ENCODE assay signal across 14 mouse cellular contexts in the genomic region with DNA sequence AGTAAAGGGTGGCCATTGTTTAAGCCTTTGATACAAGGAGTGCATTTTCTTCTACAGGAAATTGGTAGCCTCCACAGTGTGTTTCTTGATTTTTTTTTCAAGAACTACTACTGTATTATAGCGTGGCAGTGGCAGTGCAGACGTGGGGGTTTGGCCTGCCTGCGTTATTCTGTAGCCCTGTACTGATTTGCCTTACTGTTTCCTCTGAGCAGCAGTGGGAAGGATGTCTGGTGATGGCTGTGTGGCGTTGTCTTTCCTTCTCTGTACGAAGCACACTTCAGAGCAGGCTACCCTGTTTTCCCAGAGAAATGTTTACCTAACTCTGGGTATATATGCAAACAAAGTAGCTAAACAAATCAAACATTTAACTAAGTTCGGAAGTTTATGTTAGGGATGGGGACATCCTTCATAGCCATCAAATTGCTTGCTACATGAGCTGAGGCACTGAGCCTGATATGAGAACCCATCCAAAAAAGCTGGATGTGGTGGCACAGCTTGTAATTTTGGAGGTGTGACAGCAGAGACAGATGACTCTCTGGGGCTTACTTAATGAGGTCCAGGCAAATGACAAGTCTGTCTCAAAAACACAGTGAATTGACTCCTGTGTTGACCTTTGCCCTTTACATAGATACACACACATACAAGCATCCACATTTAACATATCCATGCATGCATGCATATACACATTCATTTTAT.
"Had no signal": no experiment of that assay in that cellular context is flagged by ENCODE, and none has a peak within 500 bp of the region (broad histone marks: within the 10 kb centered on the region; RNA-seq: fewer than 3 reads in every experiment).

No protein-coding gene starts in this region.

- H3K4me3 ChIP-seq: left cerebral cortex, adult 2 months; limb, embryonic 15.5 days; liver, embryonic 12.5 days; midbrain, embryonic 12.5 days; neural tube, embryonic 13.5 days had no signal

- H3K27me3 ChIP-seq: limb, embryonic 15.5 days; liver, embryonic 12.5 days; midbrain, embryonic 12.5 days; neural tube, embryonic 13.5 days had no signal

- H3K4me2 ChIP-seq: limb, embryonic 15.5 days; liver, embryonic 12.5 days; midbrain, embryonic 12.5 days; neural tube, embryonic 13.5 days had no signal

- ATAC-seq: inflammation-experienced regulatory T-cells, adult 6 months; intestine, postnatal 0 days; liver, embryonic 12.5 days; midbrain, embryonic 16.5 days had no signal

- H3K9me3 ChIP-seq: limb, embryonic 15.5 days; liver, embryonic 12.5 days; midbrain, embryonic 12.5 days; neural tube, embryonic 13.5 days had no signal

- H3K36me3 ChIP-seq: limb, embryonic 15.5 days; liver, embryonic 12.5 days; midbrain, embryonic 12.5 days; neural tube, embryonic 13.5 days had no signal

- DNase-seq: kidney, adult 9 months; kidney, postnatal 10 days; kidney, postnatal 4 days; lung, adult 18-20 months; thymus, postnatal 4 days had no signal

- H3K9ac ChIP-seq: limb, embryonic 15.5 days; liver, embryonic 12.5 days; midbrain, embryonic 12.5 days; neural tube, embryonic 13.5 days had no signal

- H3K4me1 ChIP-seq: limb, embryonic 15.5 days; midbrain, embryonic 12.5 days had no signal

- H3K27ac ChIP-seq: left cerebral cortex, adult 2 months; limb, embryonic 15.5 days; liver, embryonic 12.5 days; midbrain, embryonic 12.5 days; neural tube, embryonic 13.5 days; stomach, postnatal 0 days had no signal
